Mouse (Mus musculus): ENCODE data around the gene Rab22a.

- no peak for TF ChIP-seq CHD2 (IDR thresholded peaks at IDR 0.05; ENCODE audit: low read depth, low read length)
- no peak for TF ChIP-seq ZC3H11A (IDR thresholded peaks at IDR 0.05; ENCODE audit: borderline replicate concordance, low read depth, low read length)
- TF ChIP-seq ZNF384 (IDR thresholded peaks at IDR 0.05; ENCODE audit: low read depth, low read length): no peak
Observed at GRCm38 (mm10) chr2:173689835-173690234, 30.3 kb downstream of the Rab22a start.

All from ES-E14 (cell line).